Mouse (Mus musculus) cerebellum, adult 9-11 months (tissue): ENCODE results near the gene Tcerg1l.

Source experiments
- DNase-seq: peaks from one replicate; pipeline ENCODE4 v3.0.0; 2022

Tcerg1l gene

GRCm38 (mm10) chr7:138356655-138357449, 40.7 kb downstream of the Tcerg1l start:
- no peak for DNase-seq

GRCm38 (mm10) chr7:138345451-138345850, 52.1 kb downstream of the Tcerg1l start:
- DNase-seq = no peak

GRCm38 (mm10) chr7:138338451-138338850, 59.1 kb downstream of the Tcerg1l start:
- peak; percentile 28 for DNase-seq

GRCm38 (mm10) chr7:138337946-138338345, 59.6 kb downstream of the Tcerg1l start:
- DNase-seq = no peak

GRCm38 (mm10) chr7:138332504-138333168, 64.9 kb downstream of the Tcerg1l start:
- no peak for DNase-seq

- DNase-seq = no peak
These were observed 66.3 kb downstream of the Tcerg1l start for GRCm38 (mm10) chr7:138331266-138331665.

GRCm38 (mm10) chr7:138328637-138329036, 68.9 kb downstream of the Tcerg1l start:
- no peak for DNase-seq

GRCm38 (mm10) chr7:138326760-138327159, 70.8 kb downstream of the Tcerg1l start:
- no peak for DNase-seq

GRCm38 (mm10) chr7:138313733-138314132, 83.8 kb downstream of the Tcerg1l start:
- DNase-seq = no peak

GRCm38 (mm10) chr7:138306126-138306525, 91.4 kb downstream of the Tcerg1l start:
- DNase-seq = no peak

- no peak for DNase-seq
These were observed 112.7 kb downstream of the Tcerg1l start for GRCm38 (mm10) chr7:138284790-138285189.

GRCm38 (mm10) chr7:138275263-138275662, 122.3 kb downstream of the Tcerg1l start:
- DNase-seq = no peak

- DNase-seq = no peak
These were observed 126.2 kb downstream of the Tcerg1l start for GRCm38 (mm10) chr7:138271328-138271727.

GRCm38 (mm10) chr7:138269386-138269785, 128.1 kb downstream of the Tcerg1l start:
- no peak for DNase-seq

- DNase-seq = peak; percentile 92
These were observed 129.4 kb downstream of the Tcerg1l start for GRCm38 (mm10) chr7:138267976-138268646.

- no peak for DNase-seq
These were observed 148.9 kb downstream of the Tcerg1l start for GRCm38 (mm10) chr7:138248612-138249011.

GRCm38 (mm10) chr7:138248176-138248575, 149.4 kb downstream of the Tcerg1l start:
- DNase-seq = no peak

GRCm38 (mm10) chr7:138246684-138247083, 150.8 kb downstream of the Tcerg1l start:
- DNase-seq = no peak

GRCm38 (mm10) chr7:138242229-138242628, 155.3 kb downstream of the Tcerg1l start:
- no peak for DNase-seq

GRCm38 (mm10) chr7:138237708-138238225, 159.8 kb downstream of the Tcerg1l start:
- no peak for DNase-seq

GRCm38 (mm10) chr7:138224252-138224651, 173.3 kb downstream of the Tcerg1l start:
- DNase-seq = no peak

GRCm38 (mm10) chr7:138222951-138223350, 174.6 kb downstream of the Tcerg1l start:
- DNase-seq = no peak

- peak; percentile 19 for DNase-seq
These were observed 179.9 kb downstream of the Tcerg1l start for GRCm38 (mm10) chr7:138217556-138218098.
